Mouse (Mus musculus): ENCODE measurements around the gene Bod1. TPM values are rescaled to one million over a fixed set of nuclear protein-coding genes. Genes with fewer than 3 reads are reported as not detected.

Gene Bod1
- total RNA-seq, 2 experiments from 2014 or later = 97.1 to 101 TPM

DNA sequence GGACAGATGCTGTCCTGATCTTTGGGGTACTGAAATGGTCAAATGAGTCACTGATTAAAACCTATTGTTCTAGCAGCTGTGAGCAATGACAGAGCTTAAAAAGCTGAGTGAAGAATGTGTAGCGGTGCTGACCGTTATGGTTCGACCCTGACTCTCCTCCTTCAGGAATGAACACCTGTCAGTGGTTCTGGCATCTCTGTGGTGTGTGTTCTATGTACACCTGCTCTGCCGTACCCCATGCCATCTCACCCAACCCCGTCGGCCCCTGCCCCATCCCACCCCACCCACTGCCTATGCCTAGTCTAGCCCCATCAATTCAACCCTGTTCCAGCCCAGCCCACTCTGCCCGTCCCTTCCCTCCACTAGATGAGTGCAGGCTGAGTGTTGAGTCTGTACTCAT is 9.5 kb downstream of the Bod1 start:
- no peak for DNase-seq (ENCODE audit: low spot score in 2 of 2)
- Histone ChIP-seq H3K27ac (no peak overlapping the region), H3K4me3 (no peak overlapping the region)
- no peak for TF ChIP-seq CTCF (conservative IDR thresholded peaks at IDR 0.05)

DNA sequence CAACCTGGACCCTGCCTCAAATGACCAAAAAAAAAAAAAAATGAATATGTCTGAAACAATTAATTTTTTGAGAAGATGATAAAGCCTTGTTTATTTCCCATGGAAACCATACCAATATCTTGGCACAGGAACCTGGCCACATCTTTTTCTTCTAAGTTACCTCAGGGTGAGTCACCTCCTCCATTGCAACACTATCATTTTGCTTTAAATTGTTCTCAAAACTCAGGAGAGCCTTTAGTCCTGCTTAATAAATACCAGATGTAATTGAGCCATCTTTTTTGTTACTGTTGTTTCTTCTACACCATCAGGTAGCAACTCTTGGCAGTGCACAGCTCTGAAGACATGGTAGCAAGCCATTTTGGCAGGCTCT is 13.9 kb downstream of the Bod1 start:
- TF ChIP-seq CTCF (conservative IDR thresholded peaks at IDR 0.05) = no peak
- Histone ChIP-seq H3K27ac (no peak overlapping the region), H3K4me3 (no peak overlapping the region)
- DNase-seq (ENCODE audit: low spot score in 2 of 2) = no peak

- no peak for DNase-seq (ENCODE audit: low spot score in 2 of 2)
- peak; percentile 69 for TF ChIP-seq CTCF (conservative IDR thresholded peaks at IDR 0.05)
- Histone ChIP-seq H3K4me3 (no peak overlapping the region), H3K27ac (no peak overlapping the region)
Observed at GRCm38 (mm10) chr11:31657168-31657805, 14.4 kb downstream of the Bod1 start.

DNA sequence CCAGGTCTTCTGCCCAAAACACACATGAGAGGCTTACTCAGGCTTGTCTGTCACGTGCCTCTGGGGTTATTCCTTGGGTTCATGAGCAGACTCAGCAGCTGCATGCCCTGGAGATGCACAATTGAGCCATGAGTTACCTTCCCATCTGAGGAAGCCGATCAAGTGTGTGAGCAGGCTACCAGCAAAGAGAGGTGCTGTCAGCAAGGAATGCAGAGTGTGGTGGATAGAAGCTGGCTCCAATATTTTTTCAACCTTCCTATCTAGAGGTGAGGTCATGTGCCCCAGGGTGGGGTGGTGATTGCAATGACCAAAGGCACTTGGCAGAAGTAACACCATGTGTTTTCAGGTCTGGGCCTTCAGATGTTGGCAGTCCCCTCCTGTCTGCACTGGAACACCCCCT is 22.2 kb downstream of the Bod1 start:
- Histone ChIP-seq H3K27ac (no peak overlapping the region), H3K4me3 (no peak overlapping the region)
- no peak for DNase-seq (ENCODE audit: low spot score in 2 of 2)
- TF ChIP-seq CTCF (conservative IDR thresholded peaks at IDR 0.05) = no peak

- H3K27ac ChIP-seq = no peak overlapping the region
- no peak for TF ChIP-seq CTCF (conservative IDR thresholded peaks at IDR 0.05)
- H3K4me3 ChIP-seq = no peak overlapping the region
- DNase-seq (ENCODE audit: low spot score in 2 of 2) = no peak
Observed at GRCm38 (mm10) chr11:31647268-31647667, 24.4 kb downstream of the Bod1 start.

DNA sequence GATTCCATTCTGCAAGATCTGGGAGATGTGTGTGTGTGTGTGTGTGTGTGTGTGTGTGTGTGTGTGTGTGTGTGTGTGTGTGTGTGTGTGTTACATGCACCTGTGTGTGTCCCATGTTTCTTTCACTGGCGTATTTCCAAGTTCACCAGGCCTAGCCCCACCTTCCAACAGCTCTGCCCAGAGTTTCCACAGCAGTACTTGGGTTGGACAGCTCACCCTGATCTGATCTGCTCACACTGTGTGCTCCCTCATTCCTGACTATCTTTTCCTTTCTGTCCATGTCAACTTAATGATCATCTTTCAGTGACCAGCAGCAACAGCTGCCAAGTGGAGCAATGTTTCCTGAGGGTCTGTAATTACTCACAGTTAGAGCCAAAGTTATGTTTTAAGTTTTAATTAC is 25.1 kb downstream of the Bod1 start:
- no peak for TF ChIP-seq CTCF (conservative IDR thresholded peaks at IDR 0.05)
- Histone ChIP-seq H3K27ac (no peak overlapping the region), H3K4me3 (no peak overlapping the region)
- no peak for DNase-seq (ENCODE audit: low spot score in 2 of 2)

GRCm38 (mm10) chr11:31643120-31643519 is 28.6 kb downstream of the Bod1 start:
- DNase-seq (ENCODE audit: low spot score in 2 of 2) = no peak
- Histone ChIP-seq H3K4me3 (no peak overlapping the region), H3K27ac (no peak overlapping the region)
- no peak for TF ChIP-seq CTCF (conservative IDR thresholded peaks at IDR 0.05)

GRCm38 (mm10) chr11:31641066-31641810 is 30.4 kb downstream of the Bod1 start:
- no peak for DNase-seq (ENCODE audit: low spot score in 2 of 2)
- Histone ChIP-seq H3K4me3 (no peak overlapping the region), H3K27ac (no peak overlapping the region)
- peak; percentile 64 for TF ChIP-seq CTCF (conservative IDR thresholded peaks at IDR 0.05)

DNA sequence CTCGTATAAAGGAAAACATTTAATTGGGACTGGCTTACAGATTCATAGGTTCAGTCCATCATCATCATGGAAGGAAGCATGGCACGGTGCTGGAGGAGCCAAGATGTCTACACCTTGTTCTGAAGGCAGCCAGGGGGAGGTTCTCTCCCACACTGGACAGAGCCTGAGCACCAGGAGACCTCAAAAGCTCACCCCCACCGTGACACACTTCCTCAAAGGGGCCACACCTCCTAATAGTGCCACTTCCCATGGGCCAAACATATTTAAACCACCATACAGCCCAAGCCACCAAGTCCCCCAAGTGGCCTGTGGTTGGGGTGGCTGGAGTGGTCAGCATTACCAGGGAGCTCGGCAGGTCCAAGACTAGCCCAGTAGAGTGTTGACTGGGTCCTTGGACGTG is 31.5 kb downstream of the Bod1 start:
- Histone ChIP-seq H3K4me3 (no peak overlapping the region), H3K27ac (no peak overlapping the region)
- no peak for DNase-seq (ENCODE audit: low spot score in 2 of 2)
- TF ChIP-seq CTCF (conservative IDR thresholded peaks at IDR 0.05) = no peak

DNA sequence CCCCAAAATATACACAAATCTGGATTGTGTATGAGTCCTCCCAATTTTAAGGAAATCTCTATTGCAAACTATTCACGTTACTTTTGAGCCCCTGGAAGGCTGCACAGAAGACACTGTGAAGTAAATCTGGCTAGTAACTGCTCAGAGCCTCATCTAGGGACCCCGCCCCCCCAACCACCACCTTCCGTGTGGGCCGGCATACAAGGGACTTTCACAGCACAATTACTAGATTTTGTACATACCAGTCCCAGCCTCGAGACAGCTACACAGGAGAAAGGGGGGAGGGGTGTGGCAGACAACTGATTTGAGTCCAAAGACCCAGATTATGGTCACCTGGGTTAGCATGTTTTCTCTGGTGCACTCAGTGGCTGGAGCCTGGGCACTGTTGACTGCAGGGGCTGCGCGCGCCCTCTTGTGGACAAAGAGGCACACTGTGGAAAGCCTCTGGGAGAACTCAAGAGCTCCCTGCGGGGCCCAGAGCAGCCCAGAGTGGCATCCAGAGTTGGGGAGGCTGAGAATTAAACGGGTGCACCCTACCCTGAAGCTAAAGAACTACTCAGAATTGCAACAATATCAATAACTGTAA is 33.8 kb downstream of the Bod1 start:
- H3K27ac ChIP-seq = no peak overlapping the region
- TF ChIP-seq CTCF (conservative IDR thresholded peaks at IDR 0.05) = peak; percentile 97
- no peak overlapping the region for H3K4me3 ChIP-seq
- peak; percentile 70 to 79 for DNase-seq (ENCODE audit: low spot score in 2 of 2)

DNA sequence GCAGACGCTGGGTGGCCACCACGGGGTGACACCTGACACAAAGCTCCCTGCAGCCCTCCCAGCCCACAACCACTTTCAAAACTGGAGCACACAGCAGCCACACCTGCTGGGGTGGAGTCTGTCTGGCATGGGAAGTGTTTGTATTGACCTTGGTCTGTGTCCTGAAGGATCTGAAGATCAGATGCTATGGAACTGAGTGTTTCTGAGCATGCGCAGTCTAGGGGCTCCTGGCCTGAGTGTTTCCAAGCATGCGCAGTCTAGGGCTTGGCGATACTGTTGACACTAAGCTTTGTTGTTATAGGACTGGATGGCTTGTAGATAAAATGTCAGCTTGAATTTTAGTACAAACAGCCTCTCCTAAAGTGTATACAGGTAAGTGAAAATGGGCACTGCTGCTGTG is 43.0 kb downstream of the Bod1 start:
- TF ChIP-seq CTCF (conservative IDR thresholded peaks at IDR 0.05) = no peak
- DNase-seq (ENCODE audit: low spot score in 2 of 2) = no peak
- H3K4me3 ChIP-seq = no peak overlapping the region

DNA sequence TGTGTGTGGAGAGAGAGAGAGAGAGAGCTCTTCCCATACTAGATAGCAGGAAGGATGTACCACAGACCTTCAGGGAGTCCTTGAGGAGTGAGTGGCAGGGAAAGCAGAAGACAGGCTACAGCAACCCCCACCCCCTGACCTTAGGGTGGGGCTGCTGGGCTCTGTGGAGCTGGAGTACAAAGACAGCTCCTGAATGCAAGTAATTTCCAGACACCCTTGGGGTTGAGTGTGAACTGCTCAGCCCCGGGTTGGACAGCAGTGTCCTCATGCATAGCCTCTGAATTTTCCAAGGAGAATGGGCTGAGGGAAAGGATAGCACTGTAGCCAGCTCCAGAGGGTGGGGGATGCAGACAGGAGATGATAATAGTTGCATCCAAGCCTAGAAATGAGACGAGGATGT is 50.9 kb downstream of the Bod1 start:
- no peak overlapping the region for H3K27ac ChIP-seq
- no peak for DNase-seq (ENCODE audit: low spot score in 2 of 2)
- no peak for TF ChIP-seq CTCF (conservative IDR thresholded peaks at IDR 0.05)
- H3K4me3 ChIP-seq = no peak overlapping the region

More for the DNA sequence above, 43.0 kb downstream of the Bod1 start:
- H3K27ac ChIP-seq = no peak overlapping the region

- DNase-seq (ENCODE audit: low spot score in 2 of 2) = no peak
- TF ChIP-seq CTCF (conservative IDR thresholded peaks at IDR 0.05) = no peak
- Histone ChIP-seq H3K4me3 (no peak overlapping the region), H3K27ac (no peak overlapping the region)
Observed at GRCm38 (mm10) chr11:31617797-31618196, 53.9 kb downstream of the Bod1 start.

DNA sequence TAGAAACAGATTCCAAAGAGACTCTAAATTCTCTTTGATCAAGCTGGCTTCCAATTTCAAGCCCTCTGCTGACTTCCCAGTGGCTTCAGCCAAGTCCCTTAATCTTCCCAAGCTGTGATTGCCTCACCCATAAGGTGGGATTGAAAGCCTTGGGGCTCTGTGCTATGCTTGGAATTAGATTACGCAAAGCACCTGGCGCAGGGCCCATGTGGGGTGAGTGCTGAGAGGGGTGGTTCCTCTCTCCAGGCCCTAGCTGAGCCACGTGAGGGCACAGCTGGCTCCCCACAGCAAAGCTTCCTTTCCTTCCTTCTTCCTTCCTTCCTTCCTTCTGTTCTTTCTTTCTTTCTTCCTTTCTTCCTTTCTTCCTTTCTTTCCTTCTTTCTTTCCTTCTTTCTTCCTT is 54.4 kb downstream of the Bod1 start:
- Histone ChIP-seq H3K27ac (no peak overlapping the region), H3K4me3 (no peak overlapping the region)
- no peak for TF ChIP-seq CTCF (conservative IDR thresholded peaks at IDR 0.05)
- DNase-seq (ENCODE audit: low spot score in 2 of 2) = no peak

Data from layer of hippocampus, adult 2 months (tissue).